Mouse (Mus musculus) stomach, postnatal 0 days (tissue): ENCODE data around the gene Gm5136. TPM values are rescaled to one million over a fixed set of nuclear protein-coding genes. Genes with fewer than 3 reads are reported as not detected.

Source experiments
- ATAC-seq: fragments of 200-750 bp; cut with Nextera tagmentation; 2 replicates; pipeline ENCODE4 v1.8.0; 2017; ENCODE audit not compliant: low FRiP score, low TSS enrichment
- DNase-seq: peaks from one replicate; pipeline ENCODE4 v3.0.0-alpha.2; 2016; ENCODE audit warnings: low spot score
- H3K27ac ChIP-seq: fragments of 300-500 bp; sonication (generic); replicated peaks from 2 replicates; pipeline ENCODE4 v1.5.1; 2014; ENCODE audit warnings: mild to moderate bottlenecking, control low read depth
- H3K27me3 ChIP-seq: fragments of 300-500 bp; sonication (generic); 2 replicates; pipeline ENCODE4 v1.6.1; 2014; ENCODE audit warnings: low read length; ENCODE audit not compliant: control insufficient read depth, insufficient read depth
- H3K36me3 ChIP-seq: fragments of 300-500 bp; sonication (generic); 2 replicates; pipeline ENCODE4 v1.6.1; 2014; ENCODE audit warnings: low read length, mixed read lengths; ENCODE audit not compliant: control insufficient read depth, insufficient read depth
- H3K4me1 ChIP-seq: fragments of 300-500 bp; sonication (generic); replicated peaks from 2 replicates; pipeline ENCODE4 v1.6.1; 2014; ENCODE audit warnings: antibody characterized with exemption; ENCODE audit not compliant: control insufficient read depth, insufficient read depth
- H3K4me2 ChIP-seq: fragments of 300-500 bp; sonication (generic); replicated peaks from 2 replicates; pipeline ENCODE4 v1.6.1; 2014; ENCODE audit warnings: low read depth, mild to moderate bottlenecking, control low read depth, moderate library complexity
- H3K4me3 ChIP-seq: fragments of 300-500 bp; sonication (generic); 2 replicates; pipeline ENCODE4 v1.5.1; 2014; ENCODE audit warnings: low read depth, low read length, control low read depth
- H3K9ac ChIP-seq: fragments of 300-500 bp; sonication (generic); 2 replicates; pipeline ENCODE4 v1.6.1; 2014; ENCODE audit warnings: mild to moderate bottlenecking, low read length, control low read depth, mixed read lengths
- H3K9me3 ChIP-seq: fragments of 300-500 bp; sonication (generic); 2 replicates; pipeline ENCODE4 v1.6.1; 2016; ENCODE audit warnings: low read length; ENCODE audit not compliant: control insufficient read depth
- CTCF ChIP-seq: IDR thresholded peaks from 2 replicates; pipeline ENCODE4 v1.5.1; 2016; ENCODE audit warnings: antibody characterized with exemption, low read depth, mild to moderate bottlenecking, moderate library complexity
- EP300 ChIP-seq: optimal IDR thresholded peaks from 2 replicates; pipeline ENCODE3; 2016; ENCODE audit warnings: antibody characterized with exemption
- WGBS: fragments of 180-500 bp; shearing (Covaris S2); extraction: QIAGEN DNeasy Blood & Tissue Kit; methylation state at CpG from one replicate; pipeline ENCODE4 v1.1.7; 2014; 5-methylcytosine and 5-hydroxymethylcytosine counted together
- polyA plus RNA-seq: library from polyadenylated mRNA; unstranded; fragments of >200 nt; fragmentation: Nextera tagmentation; extraction: Ambion mirVana; gene quantifications from 2 replicates; pipeline ENCODE4 v1.2.1, GENCODE M21; 2015

The Gm5136 gene
- polyA plus RNA-seq, 1 experiment from 2014 or later: not detected

GRCm38 (mm10) chr10:108656898-108657297, 43.1 kb downstream of the Gm5136 start:
- no peaks in the 10 kb centered on the region for H3K36me3 ChIP-seq
- H3K9me3 ChIP-seq: no peaks in the 10 kb centered on the region
- H3K9ac ChIP-seq: no peak overlapping the region
- no peak overlapping the region for H3K27ac ChIP-seq
- 70% methylated on average over 4 of the region's 4 CpGs for WGBS
- no peak overlapping the region for H3K4me3 ChIP-seq
- no peak for DNase-seq
- no peaks in the 10 kb centered on the region for H3K4me1 ChIP-seq
- TF ChIP-seq EP300 (no peak), CTCF (no peak)
- no peak for ATAC-seq
- H3K4me2 ChIP-seq: no peak overlapping the region
- no peaks in the 10 kb centered on the region for H3K27me3 ChIP-seq

- Histone ChIP-seq H3K4me3 (no peak overlapping the region), H3K36me3 (no peaks in the 10 kb centered on the region), H3K9ac (no peak overlapping the region), H3K27ac (no peak overlapping the region), H3K4me1 (no peaks in the 10 kb centered on the region), H3K4me2 (no peak overlapping the region), H3K27me3 (no peaks in the 10 kb centered on the region), H3K9me3 (no peaks in the 10 kb centered on the region)
- TF ChIP-seq CTCF: no peak
- TF ChIP-seq EP300: no peak
- 96% methylated on average over 11 of the region's 11 CpGs for WGBS
- ATAC-seq (no peak), DNase-seq (no peak)
These were observed 44.9 kb downstream of the Gm5136 start for GRCm38 (mm10) chr10:108655074-108655473.

- ATAC-seq (no peak), DNase-seq (no peak)
- no peaks in the 10 kb centered on the region for H3K4me1 ChIP-seq
- no peaks in the 10 kb centered on the region for H3K9me3 ChIP-seq
- H3K27ac ChIP-seq: no peak overlapping the region
- H3K4me3 ChIP-seq: no peak overlapping the region
- 56% methylated on average over 8 of the region's 8 CpGs for WGBS
- no peak overlapping the region for H3K4me2 ChIP-seq
- no peak for TF ChIP-seq CTCF
- no peak for TF ChIP-seq EP300
- no peak overlapping the region for H3K9ac ChIP-seq
- H3K36me3 ChIP-seq: no peaks in the 10 kb centered on the region
- H3K27me3 ChIP-seq: no peaks in the 10 kb centered on the region
These were observed 47.1 kb downstream of the Gm5136 start for GRCm38 (mm10) chr10:108652831-108653230.

GRCm38 (mm10) chr10:108652066-108652465, 47.9 kb downstream of the Gm5136 start:
- Histone ChIP-seq H3K27ac (no peak overlapping the region), H3K4me2 (no peak overlapping the region), H3K9me3 (no peaks in the 10 kb centered on the region), H3K9ac (no peak overlapping the region), H3K4me3 (no peak overlapping the region), H3K27me3 (no peaks in the 10 kb centered on the region), H3K36me3 (no peaks in the 10 kb centered on the region), H3K4me1 (no peaks in the 10 kb centered on the region)
- no peak for ATAC-seq
- WGBS: 62% methylated on average over 8 of the region's 8 CpGs
- TF ChIP-seq EP300 (no peak), CTCF (no peak)
- DNase-seq: no peak

- Histone ChIP-seq H3K4me3 (no peak overlapping the region), H3K9me3 (no peaks in the 10 kb centered on the region), H3K27ac (no peak overlapping the region), H3K9ac (no peak overlapping the region), H3K4me1 (no peaks in the 10 kb centered on the region), H3K4me2 (no peak overlapping the region), H3K36me3 (no peaks in the 10 kb centered on the region), H3K27me3 (no peaks in the 10 kb centered on the region)
- 57% methylated on average over 7 of the region's 7 CpGs for WGBS
- TF ChIP-seq CTCF (no peak), EP300 (no peak)
- DNase-seq (no peak), ATAC-seq (no peak)
These were observed 50.8 kb downstream of the Gm5136 start for GRCm38 (mm10) chr10:108649174-108649573.
